Mouse (Mus musculus): ENCODE data around the gene Bckdk. TPM values are rescaled to one million over a fixed set of nuclear protein-coding genes. Genes with fewer than 3 reads are reported as not detected.
"Not testable (repeated sequence)": the region's sequence is repeated elsewhere in the genome, so short reads cannot be mapped to it uniquely, and the experiment has no call there.

Bckdk gene
- total RNA-seq, 2 experiments from 2014 or later, result 34.3 to 39.3 TPM

GRCm38 (mm10) chr7:127929923-127930322 is 26.0 kb downstream of the Bckdk start, which contains the start of gene Prss8:
Gene Prss8 (minus strand): TSS chr7:127930104.
- no peak for DNase-seq (ENCODE audit: low spot score in 2 of 2)

GRCm38 (mm10) chr7:127930636-127931035 is 26.8 kb downstream of the Bckdk start:
- DNase-seq (ENCODE audit: low spot score in 2 of 2), result no peak

- no peak for DNase-seq (ENCODE audit: low spot score in 2 of 2)
Observed at GRCm38 (mm10) chr7:127931351-127932135, 27.7 kb downstream of the Bckdk start.

GRCm38 (mm10) chr7:127932273-127933031 is 28.6 kb downstream of the Bckdk start:
- DNase-seq (ENCODE audit: low spot score in 2 of 2), result no peak

- DNase-seq (ENCODE audit: low spot score in 2 of 2), result no peak
Observed at GRCm38 (mm10) chr7:127934075-127934474, 30.2 kb downstream of the Bckdk start.

- peak; percentile 95 to 96 for DNase-seq (ENCODE audit: low spot score in 2 of 2)
Observed at GRCm38 (mm10) chr7:127935028-127935722, 31.3 kb downstream of the Bckdk start.

- no peak for DNase-seq (ENCODE audit: low spot score in 2 of 2)
Observed at GRCm38 (mm10) chr7:127935748-127936159, 31.9 kb downstream of the Bckdk start.

DNA sequence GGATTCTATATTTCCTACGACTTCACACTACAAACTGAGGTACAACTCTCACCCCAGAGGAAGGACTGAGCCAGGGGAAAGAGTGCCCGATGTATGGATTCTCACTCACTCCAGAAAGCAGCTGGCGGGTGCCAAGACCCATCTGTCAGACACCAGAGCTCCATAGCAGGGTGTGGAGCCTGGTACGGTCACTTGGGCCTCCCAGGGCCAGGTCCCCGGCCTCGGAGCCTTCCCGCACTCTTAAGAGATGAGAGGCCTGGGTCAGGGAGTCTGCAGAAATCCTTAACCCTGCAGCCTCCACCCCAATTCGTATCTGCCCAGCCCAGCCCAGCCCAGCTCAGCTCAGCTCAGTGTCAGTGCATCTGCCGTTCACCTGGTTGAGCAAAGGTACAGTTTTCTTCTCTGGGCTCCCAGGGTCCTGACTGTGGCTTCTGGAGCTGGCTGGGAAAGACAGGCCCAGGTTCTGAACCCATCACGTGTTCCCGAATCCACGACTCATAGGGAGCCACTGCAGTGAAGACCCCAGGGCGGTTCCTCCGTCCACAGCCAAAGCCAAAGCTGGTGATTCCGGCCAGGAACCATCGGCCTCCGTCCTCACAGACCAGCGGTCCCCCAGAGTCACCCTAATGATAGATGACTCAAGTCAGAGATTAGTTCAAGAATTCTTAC is 32.5 kb downstream of the Bckdk start:
- peak in 1 of 2 experiments; percentile 20 for DNase-seq (ENCODE audit: low spot score in 2 of 2)

- DNase-seq (ENCODE audit: low spot score in 2 of 2), result not testable (repeated sequence)
Observed at GRCm38 (mm10) chr7:127942097-127942496, 38.2 kb downstream of the Bckdk start.

- no peak for DNase-seq (ENCODE audit: low spot score in 2 of 2)
Observed at GRCm38 (mm10) chr7:127944614-127945013, 40.7 kb downstream of the Bckdk start.

DNA sequence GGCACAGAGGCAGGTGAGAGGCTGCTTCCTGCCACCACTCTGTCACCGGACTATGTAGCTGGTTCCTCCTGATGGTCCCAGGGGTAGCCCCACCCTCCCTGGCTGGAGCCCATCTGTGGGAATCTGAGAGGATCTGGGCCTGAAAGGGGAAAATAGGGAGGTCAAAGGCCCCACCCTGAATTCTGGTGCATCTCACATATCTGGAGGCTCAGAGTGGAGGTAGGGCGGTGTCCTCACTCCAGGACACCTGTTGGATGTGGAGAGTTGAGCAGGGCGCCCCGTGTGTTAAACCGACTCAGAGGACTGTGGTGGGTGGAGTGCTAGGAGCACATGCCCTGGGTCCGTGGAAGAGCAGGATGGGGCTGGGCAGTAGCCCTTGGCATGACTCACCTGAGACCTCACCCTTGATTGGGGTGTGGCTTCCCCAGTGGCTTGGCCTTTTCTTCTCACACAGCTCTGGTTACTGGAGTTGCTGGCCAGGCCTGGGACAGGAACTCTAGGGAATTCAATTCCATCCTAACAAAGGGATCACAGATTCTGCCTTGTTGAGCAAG is 42.7 kb downstream of the Bckdk start, which contains the start of gene Prss36:
TSS of gene Prss36 (minus strand) at position 256 of the 554 bp plus-strand sequence.
- DNase-seq (ENCODE audit: low spot score in 2 of 2), result no peak

DNA sequence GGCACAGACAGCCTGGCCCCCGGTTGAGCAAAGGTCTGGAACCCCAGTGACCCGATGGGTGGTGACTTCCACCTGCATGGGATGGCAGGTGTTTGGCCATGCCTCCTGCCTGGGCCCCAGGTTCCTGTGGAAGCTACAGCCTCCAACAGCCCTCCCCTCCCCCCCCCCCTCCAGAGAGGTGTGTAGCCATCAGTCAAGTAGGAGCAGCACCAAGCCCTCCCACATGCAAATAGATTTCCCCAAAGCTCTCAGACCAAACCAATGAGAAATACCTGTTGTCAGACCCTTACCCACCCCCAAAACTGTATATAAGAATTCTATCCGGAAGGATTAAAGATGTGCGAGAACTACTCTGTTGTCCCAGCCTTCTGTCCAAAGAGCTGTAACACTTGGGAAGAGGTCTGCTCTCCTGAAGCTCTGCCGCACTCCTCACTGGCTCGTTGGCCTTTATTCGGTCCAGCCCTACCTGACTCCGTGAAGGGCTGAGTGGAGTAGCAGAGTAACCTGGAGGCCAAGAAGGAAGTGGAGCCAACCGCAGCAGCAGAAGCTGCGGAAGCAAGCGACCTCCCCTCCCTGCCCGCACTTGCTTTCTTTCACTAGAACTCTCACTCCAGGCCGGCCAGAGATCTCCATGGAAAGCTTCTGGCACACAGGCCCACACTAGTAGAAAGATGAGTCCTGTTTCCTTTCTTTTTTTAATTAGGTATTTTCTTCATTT is 49.1 kb downstream of the Bckdk start:
- no peak for DNase-seq (ENCODE audit: low spot score in 2 of 2)

DNA sequence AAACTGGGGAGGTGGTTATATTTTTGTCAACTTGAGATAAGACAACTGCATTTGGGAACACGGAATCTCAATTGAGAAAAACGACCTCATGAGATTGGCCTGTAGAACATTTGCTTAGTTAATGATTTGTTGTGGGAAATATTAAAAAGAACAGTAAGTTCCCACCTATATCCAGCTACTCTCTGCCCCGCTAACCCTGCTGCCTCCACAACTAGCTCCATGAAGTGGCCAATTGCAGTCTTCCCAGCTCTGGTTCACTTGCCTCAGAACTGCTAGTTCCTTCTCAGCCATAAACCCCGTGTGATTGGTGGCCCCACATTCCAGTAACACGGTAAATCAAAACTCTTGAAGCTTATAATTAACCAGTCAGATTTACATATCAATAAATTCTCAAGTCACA is 55.5 kb downstream of the Bckdk start:
- no peak for DNase-seq (ENCODE audit: low spot score in 2 of 2)

Other genes with a start within 250 kb of the Bckdk start
- 10 to 100 TPM; 44.6 to 46.4 TPM for gene Bcl7c, start 195.1 kb upstream of the Bckdk start, total RNA-seq (2021)
- gene Ctf1, start 191.3 kb upstream of the Bckdk start, total RNA-seq (2021), result 1 to 10 TPM; 2.7 to 4.4 TPM
- not detected for gene Ctf2, start 171.9 kb upstream of the Bckdk start, total RNA-seq (2021)
- gene Fbxl19, start 159.5 kb upstream of the Bckdk start, total RNA-seq (2021), result 10 to 100 TPM; 68.8 to 74.6 TPM
- 10 to 100 TPM; 16.8 to 20.5 TPM for gene Orai3, start 134.3 kb upstream of the Bckdk start, total RNA-seq (2021)
- 10 to 100 TPM; 41.1 to 44.7 TPM for gene Setd1a, start 127.4 kb upstream of the Bckdk start, total RNA-seq (2021)
- gene Gm49388, start 118.5 kb upstream of the Bckdk start, total RNA-seq (2021), result 1 to 10 TPM; 5.5 to 5.6 TPM
- gene Hsd3b7, start 103.5 kb upstream of the Bckdk start, total RNA-seq (2021), result 1 to 10 TPM; 4.7 to 5.3 TPM
- gene Stx4a, start 79.8 kb upstream of the Bckdk start, total RNA-seq (2021), result 10 to 100 TPM; 85.0 to 86.3 TPM
- gene Stx1b, start 79.5 kb upstream of the Bckdk start, total RNA-seq (2021), result 100 to 1,000 TPM; 420 to 434 TPM
- gene Zfp646, start 27.9 kb upstream of the Bckdk start, total RNA-seq (2021), result 10 to 100 TPM; 31.0 TPM
- gene Zfp668, start 27.3 kb upstream of the Bckdk start, total RNA-seq (2021), result 10 to 100 TPM; 19.5 to 20.5 TPM
- 1 to 10 TPM; 2.2 to 2.7 TPM for gene Prss53, start 13.1 kb upstream of the Bckdk start, total RNA-seq (2021)
- gene Gm21974, start 8.6 kb upstream of the Bckdk start, total RNA-seq (2021), result not detected
- gene Vkorc1, start 8.5 kb upstream of the Bckdk start, total RNA-seq (2021), result 10 to 100 TPM; 21.3 to 24.0 TPM
- gene Kat8, start 8.4 kb downstream of the Bckdk start, total RNA-seq (2021), result 10 to 100 TPM; 29.7 to 33.3 TPM
- gene Prss8, start 26.0 kb downstream of the Bckdk start, total RNA-seq (2021), result under 1 TPM; 0.40 to 0.42 TPM
- gene Prss36, start 42.6 kb downstream of the Bckdk start, total RNA-seq (2021), result 1 to 10 TPM; 7.9 to 8.2 TPM
- 100 to 1,000 TPM; 268 to 293 TPM for gene Fus, start 63.4 kb downstream of the Bckdk start, total RNA-seq (2021)
- gene Pycard, start 89.8 kb downstream of the Bckdk start, total RNA-seq (2021), result 1 to 10 TPM; 2.9 to 4.5 TPM
- under 1 TPM; 0.66 to 0.72 TPM for gene Trim72, start 99.9 kb downstream of the Bckdk start, total RNA-seq (2021)
- gene Itgam, start 158.6 kb downstream of the Bckdk start, total RNA-seq (2021), result 10 to 100 TPM in 1 of 2 experiments, 1 to 10 TPM in 1; 9.1 to 10.2 TPM
- not detected for gene Gm49368, start 158.6 kb downstream of the Bckdk start, total RNA-seq (2021)
- gene Itgax, start 225.5 kb downstream of the Bckdk start, total RNA-seq (2021), result under 1 TPM; 0.23 to 0.40 TPM

Measured in left cerebral cortex, adult 18-20 months (tissue).